Mouse (Mus musculus): ENCODE data around the gene Tlr7. TPM values are rescaled to one million over a fixed set of nuclear protein-coding genes. Genes with fewer than 3 reads are reported as not detected.

Tlr7 gene
- total and polyA plus RNA-seq, 2 experiments from 2014 or later = 0.26 to 0.88 TPM

GRCm38 (mm10) chrX:167353617-167354016, 23.3 kb upstream of the Tlr7 start:
- H3K4me1 ChIP-seq (ENCODE audit: control insufficient read depth, insufficient read depth) = no peaks in the 10 kb centered on the region
- ATAC-seq (ENCODE audit: insufficient read depth, low read depth) (no peak), DNase-seq (ENCODE audit: low spot score) (no peak)
- H3K4me2 ChIP-seq (ENCODE audit: low read depth, low read length) = no peak overlapping the region
- H3K9me3 ChIP-seq (replicated peaks; ENCODE audit: control insufficient read depth, low read length) = no peaks in the 10 kb centered on the region
- H3K4me3 ChIP-seq (ENCODE audit: low read depth, low read length) = no peak overlapping the region
- no peaks in the 10 kb centered on the region for H3K36me3 ChIP-seq (replicated peaks; ENCODE audit: control insufficient read depth, insufficient read depth, low read length)
- no peak overlapping the region for H3K27ac ChIP-seq (ENCODE audit: low read depth)
- WGBS = 83% methylated on average over 2 of the region's 2 CpGs
- no peak overlapping the region for H3K9ac ChIP-seq (replicated peaks; ENCODE audit: low read depth, low read length)
- TF ChIP-seq EP300 (IDR thresholded peaks at IDR 0.05; ENCODE audit: low read depth) (no peak), CTCF (IDR thresholded peaks at IDR 0.05; ENCODE audit: low read depth) (no peak)
- H3K27me3 ChIP-seq (ENCODE audit: control insufficient read depth, insufficient read depth, low read length) = no peaks in the 10 kb centered on the region

DNA sequence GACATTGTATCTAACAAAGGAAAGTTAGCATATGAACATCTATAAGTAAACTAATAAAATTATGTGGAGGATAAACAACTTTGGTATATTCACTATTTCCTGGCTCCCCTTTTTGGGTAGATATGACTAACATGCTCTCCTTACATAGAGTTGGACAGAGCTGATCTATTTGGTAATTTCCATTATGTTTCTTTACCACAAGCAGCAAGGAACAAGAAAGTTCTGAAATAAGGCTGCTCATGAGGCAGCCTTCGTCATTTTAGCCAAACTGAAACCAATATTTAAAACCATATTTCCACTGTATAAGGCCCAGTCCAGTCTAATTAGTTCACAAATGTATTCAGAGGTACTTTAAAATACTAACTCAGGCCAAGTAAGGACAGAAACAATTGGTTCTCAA, 16.1 kb upstream of the Tlr7 start:
- ATAC-seq (ENCODE audit: insufficient read depth, low read depth) (no peak), DNase-seq (ENCODE audit: low spot score) (no peak)
- Histone ChIP-seq H3K9me3 (replicated peaks; ENCODE audit: control insufficient read depth, low read length) (no peaks in the 10 kb centered on the region), H3K4me1 (ENCODE audit: control insufficient read depth, insufficient read depth) (no peaks in the 10 kb centered on the region), H3K4me3 (ENCODE audit: low read depth, low read length) (no peak overlapping the region), H3K27ac (ENCODE audit: low read depth) (no peak overlapping the region), H3K36me3 (replicated peaks; ENCODE audit: control insufficient read depth, insufficient read depth, low read length) (no peaks in the 10 kb centered on the region), H3K27me3 (ENCODE audit: control insufficient read depth, insufficient read depth, low read length) (no peaks in the 10 kb centered on the region), H3K4me2 (ENCODE audit: low read depth, low read length) (no peak overlapping the region), H3K9ac (replicated peaks; ENCODE audit: low read depth, low read length) (no peak overlapping the region)
- TF ChIP-seq EP300 (IDR thresholded peaks at IDR 0.05; ENCODE audit: low read depth) (no peak), CTCF (IDR thresholded peaks at IDR 0.05; ENCODE audit: low read depth) (no peak)
- WGBS = 81% methylated on average over 1 of the region's 1 CpGs

DNA sequence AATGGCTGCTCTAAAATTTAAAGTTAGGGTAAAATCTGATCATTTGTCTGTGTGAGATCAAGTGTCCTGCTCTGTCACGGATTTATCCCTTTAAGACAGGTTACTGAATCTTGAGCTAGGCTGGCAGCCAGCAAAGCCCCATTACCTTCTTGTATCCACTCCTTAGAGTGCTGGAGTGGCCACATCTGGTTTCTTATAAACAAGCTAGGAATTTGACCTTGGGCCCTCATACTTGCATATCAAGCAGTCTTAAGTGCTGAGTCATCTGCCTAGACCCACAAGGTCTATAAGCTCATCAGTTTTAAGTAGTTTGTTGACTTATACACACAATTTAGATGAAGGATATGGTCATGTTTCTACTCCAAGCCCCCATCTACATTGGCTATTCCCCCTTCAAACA, 14.0 kb upstream of the Tlr7 start:
- Histone ChIP-seq H3K4me1 (ENCODE audit: control insufficient read depth, insufficient read depth) (no peaks in the 10 kb centered on the region), H3K27me3 (ENCODE audit: control insufficient read depth, insufficient read depth, low read length) (no peaks in the 10 kb centered on the region), H3K36me3 (replicated peaks; ENCODE audit: control insufficient read depth, insufficient read depth, low read length) (no peaks in the 10 kb centered on the region), H3K9me3 (replicated peaks; ENCODE audit: control insufficient read depth, low read length) (no peaks in the 10 kb centered on the region), H3K27ac (ENCODE audit: low read depth) (no peak overlapping the region), H3K4me3 (ENCODE audit: low read depth, low read length) (no peak overlapping the region), H3K9ac (replicated peaks; ENCODE audit: low read depth, low read length) (no peak overlapping the region), H3K4me2 (ENCODE audit: low read depth, low read length) (no peak overlapping the region)
- TF ChIP-seq CTCF (IDR thresholded peaks at IDR 0.05; ENCODE audit: low read depth) = no peak
- no peak for TF ChIP-seq EP300 (IDR thresholded peaks at IDR 0.05; ENCODE audit: low read depth)
- 77% methylated on average over 1 of the region's 1 CpGs for WGBS
- DNase-seq (ENCODE audit: low spot score) (no peak), ATAC-seq (ENCODE audit: insufficient read depth, low read depth) (no peak)

DNA sequence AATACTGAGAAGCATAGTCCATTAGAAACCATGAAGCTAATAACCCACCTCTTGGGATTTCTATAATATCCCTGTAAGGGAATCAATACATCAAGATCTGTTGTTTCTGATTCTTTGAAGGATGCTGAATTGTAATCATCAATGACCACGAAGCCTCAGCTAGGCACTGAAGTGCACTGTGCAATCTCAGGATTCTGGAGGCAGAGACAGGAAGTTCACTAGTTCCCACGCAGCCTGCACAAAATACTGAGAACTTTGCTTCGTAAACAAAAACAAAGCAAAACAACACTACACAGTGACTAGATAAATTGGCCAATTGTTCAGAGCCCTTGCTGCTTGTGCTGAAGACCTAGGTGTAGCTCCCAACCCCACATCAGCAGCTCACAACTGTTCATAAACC, 11.5 kb upstream of the Tlr7 start:
- no peak overlapping the region for H3K27ac ChIP-seq (ENCODE audit: low read depth)
- WGBS = 66% methylated on average over 3 of the region's 3 CpGs

GRCm38 (mm10) chrX:167340190-167340589, 9.8 kb upstream of the Tlr7 start:
- WGBS = 76% methylated on average over 2 of the region's 2 CpGs
- Histone ChIP-seq H3K9me3 (replicated peaks; ENCODE audit: control insufficient read depth, low read length) (no peaks in the 10 kb centered on the region), H3K36me3 (replicated peaks; ENCODE audit: control insufficient read depth, insufficient read depth, low read length) (no peaks in the 10 kb centered on the region), H3K9ac (replicated peaks; ENCODE audit: low read depth, low read length) (no peak overlapping the region), H3K27me3 (ENCODE audit: control insufficient read depth, insufficient read depth, low read length) (no peaks in the 10 kb centered on the region), H3K27ac (ENCODE audit: low read depth) (no peak overlapping the region), H3K4me1 (ENCODE audit: control insufficient read depth, insufficient read depth) (no peaks in the 10 kb centered on the region), H3K4me3 (ENCODE audit: low read depth, low read length) (no peak overlapping the region), H3K4me2 (ENCODE audit: low read depth, low read length) (no peak overlapping the region)
- ATAC-seq (ENCODE audit: insufficient read depth, low read depth) (no peak), DNase-seq (ENCODE audit: low spot score) (no peak)
- no peak for TF ChIP-seq EP300 (IDR thresholded peaks at IDR 0.05; ENCODE audit: low read depth)
- TF ChIP-seq CTCF (IDR thresholded peaks at IDR 0.05; ENCODE audit: low read depth) = no peak

More for the DNA sequence above, 11.5 kb upstream of the Tlr7 start:
- no peaks in the 10 kb centered on the region for H3K4me1 ChIP-seq (ENCODE audit: control insufficient read depth, insufficient read depth)
- no peaks in the 10 kb centered on the region for H3K36me3 ChIP-seq (replicated peaks; ENCODE audit: control insufficient read depth, insufficient read depth, low read length)
- ATAC-seq (ENCODE audit: insufficient read depth, low read depth) (no peak), DNase-seq (ENCODE audit: low spot score) (no peak)
- no peaks in the 10 kb centered on the region for H3K9me3 ChIP-seq (replicated peaks; ENCODE audit: control insufficient read depth, low read length)
- no peaks in the 10 kb centered on the region for H3K27me3 ChIP-seq (ENCODE audit: control insufficient read depth, insufficient read depth, low read length)
- H3K9ac ChIP-seq (replicated peaks; ENCODE audit: low read depth, low read length) = no peak overlapping the region
- H3K4me2 ChIP-seq (ENCODE audit: low read depth, low read length) = no peak overlapping the region
- no peak overlapping the region for H3K4me3 ChIP-seq (ENCODE audit: low read depth, low read length)
- no peak for TF ChIP-seq CTCF (IDR thresholded peaks at IDR 0.05; ENCODE audit: low read depth)
- TF ChIP-seq EP300 (IDR thresholded peaks at IDR 0.05; ENCODE audit: low read depth) = no peak

- Histone ChIP-seq H3K9ac (replicated peaks; ENCODE audit: low read depth, low read length) (no peak overlapping the region), H3K27me3 (ENCODE audit: control insufficient read depth, insufficient read depth, low read length) (no peaks in the 10 kb centered on the region), H3K4me2 (ENCODE audit: low read depth, low read length) (no peak overlapping the region), H3K9me3 (replicated peaks; ENCODE audit: control insufficient read depth, low read length) (no peaks in the 10 kb centered on the region), H3K4me3 (ENCODE audit: low read depth, low read length) (no peak overlapping the region), H3K4me1 (ENCODE audit: control insufficient read depth, insufficient read depth) (0 out of 2 replicates have a peak, but pooled peaks cover 1% of the 10 kb centered on the region), H3K27ac (ENCODE audit: low read depth) (no peak overlapping the region), H3K36me3 (replicated peaks; ENCODE audit: control insufficient read depth, insufficient read depth, low read length) (no peaks in the 10 kb centered on the region)
- 86% methylated on average over 1 of the region's 1 CpGs for WGBS
- no peak for DNase-seq (ENCODE audit: low spot score)
- ATAC-seq (ENCODE audit: insufficient read depth, low read depth) = no peak
- TF ChIP-seq CTCF (IDR thresholded peaks at IDR 0.05; ENCODE audit: low read depth) = no peak
- TF ChIP-seq EP300 (IDR thresholded peaks at IDR 0.05; ENCODE audit: low read depth) = no peak
These were observed 7.6 kb upstream of the Tlr7 start for GRCm38 (mm10) chrX:167337990-167338389.
